Mouse (Mus musculus) G1E (cell line): ENCODE measurements around the gene Smpd3. TPM values are rescaled to one million over a fixed set of nuclear protein-coding genes. Genes with fewer than 3 reads are reported as not detected.

Source experiments
- ATAC-seq: 2 replicates; pipeline ENCODE4 v1.8.0; 2016; ENCODE audit warnings: mild to moderate bottlenecking; ENCODE audit not compliant: insufficient number of reproducible peaks, poor library complexity, low FRiP score, severe bottlenecking; ENCODE audit errors: extremely low read depth
- DNase-seq: peaks from one replicate; pipeline ENCODE4 v3.0.0; 2012; ENCODE audit warnings: low spot score
- H3K27me3 ChIP-seq: 2 replicates; pipeline ENCODE4 v1.6.1; 2012; ENCODE audit warnings: mild to moderate bottlenecking, low read length, inconsistent platforms; ENCODE audit not compliant: insufficient read depth
- H3K36me3 ChIP-seq: replicated peaks from 2 replicates; pipeline ENCODE3; 2012; ENCODE audit warnings: mild to moderate bottlenecking, inconsistent platforms
- H3K4me1 ChIP-seq: 2 replicates; pipeline ENCODE4 v1.6.1; 2012; ENCODE audit warnings: low read depth, low read length, inconsistent platforms, mixed read lengths; ENCODE audit not compliant: insufficient read depth
- H3K4me3 ChIP-seq: 2 replicates; pipeline ENCODE4 v1.5.1; 2012; ENCODE audit warnings: low read depth, mild to moderate bottlenecking, inconsistent platforms, low read length, moderate library complexity, mixed read lengths
- H3K9me3 ChIP-seq: replicated peaks from 2 replicates; pipeline ENCODE4 v1.6.1; 2012; ENCODE audit warnings: inconsistent platforms
- CTCF ChIP-seq: IDR thresholded peaks from 2 replicates; pipeline ENCODE4 v1.5.1; 2012; ENCODE audit warnings: low read depth, low read length, inconsistent platforms, mixed read lengths
- GATA1 ChIP-seq: IDR thresholded peaks from 2 replicates; pipeline ENCODE4 v1.6.1; 2012; ENCODE audit warnings: borderline replicate concordance, low read length, inconsistent platforms, mixed read lengths
- GATA2 ChIP-seq: IDR thresholded peaks from 2 replicates; pipeline ENCODE4 v1.6.1; 2012; ENCODE audit warnings: low read depth, low read length, inconsistent platforms, borderline replicate concordance
- POLR2AphosphoS5 ChIP-seq: IDR thresholded peaks from 2 replicates; pipeline ENCODE4 v1.6.1; 2012; ENCODE audit warnings: low read depth, low read length, inconsistent platforms; ENCODE audit not compliant: insufficient replicate concordance
- TAL1 ChIP-seq: conservative IDR thresholded peaks from 2 replicates; pipeline ENCODE4 v1.6.1; 2012; ENCODE audit warnings: low read depth, low read length, inconsistent platforms, mixed read lengths
- polyA plus RNA-seq: library from polyadenylated mRNA; stranded (reverse); fragments of >175 nt; gene quantifications from 2 replicates; pipeline ENCODE4 v1.2.3, GENCODE M21; 2012
- total RNA-seq, 2 experiments: library from RNA; stranded (forward) in 1 of 2; stranded (reverse) in 1 of 2; fragments of 200-1000 nt in 1 of 2; fragments of >200 nt in 1 of 2; fragmentation: Nextera tagmentation in 1 of 2; gene quantifications; 2 replicates each; pipeline ENCODE4 v1.2.3; 2014 to 2017

The Smpd3 gene
- total and polyA plus RNA-seq, 3 experiments, result not detected

- H3K36me3 ChIP-seq, result no peaks in the 10 kb centered on the region
- no peak overlapping the region for H3K4me3 ChIP-seq
- no peaks in the 10 kb centered on the region for H3K9me3 ChIP-seq
- no peak for TF ChIP-seq CTCF
- ATAC-seq, result no peak
- DNase-seq, result no peak
- peaks cover 61% of the 10 kb centered on the region for H3K27me3 ChIP-seq
- H3K4me1 ChIP-seq, result peaks cover 5% of the 10 kb centered on the region; the same call in 1 of the 2 replicates
Observed at GRCm38 (mm10) chr8:106270804-106271203, 67.0 kb downstream of the Smpd3 start.

DNA sequence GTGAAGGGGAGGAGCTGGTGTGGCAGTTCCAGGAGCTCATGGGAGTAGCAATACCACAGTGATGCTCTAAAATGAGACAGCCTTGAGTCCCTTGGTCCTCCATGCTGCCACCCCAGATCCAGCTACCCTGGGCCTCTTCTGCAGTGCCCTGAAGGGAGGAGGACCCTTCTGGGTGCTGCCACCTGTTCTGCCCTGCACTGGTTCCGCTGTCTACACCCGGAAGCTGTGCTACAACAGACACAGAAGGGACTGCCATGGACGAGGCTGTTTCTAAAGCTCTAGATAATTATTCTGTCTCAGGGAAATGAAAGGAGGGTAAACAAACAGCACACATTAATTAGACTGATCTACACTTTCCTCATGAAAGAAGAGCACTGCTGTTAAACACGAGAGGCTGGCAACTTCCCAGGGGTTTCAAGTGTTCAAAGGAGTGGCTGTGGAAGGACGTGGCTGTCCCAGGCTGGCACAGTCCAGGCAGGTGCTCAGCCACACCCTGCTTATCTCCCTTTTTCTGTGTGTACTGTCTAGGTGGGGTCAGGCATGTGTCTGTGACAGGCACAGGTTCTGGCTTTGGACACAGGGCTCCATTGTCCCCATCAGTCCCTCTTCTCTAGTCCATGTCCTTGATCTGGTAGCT is 69.0 kb downstream of the Smpd3 start:
- ATAC-seq (no peak), DNase-seq (no peak)
- Histone ChIP-seq H3K4me1 (peaks cover 5% of the 10 kb centered on the region; the same call in 1 of the 2 replicates), H3K9me3 (no peaks in the 10 kb centered on the region), H3K27me3 (peaks cover 74% of the 10 kb centered on the region), H3K36me3 (no peaks in the 10 kb centered on the region), H3K4me3 (no peak overlapping the region)
- TF ChIP-seq TAL1, result no peak
- TF ChIP-seq GATA2, result no peak
- TF ChIP-seq GATA1, result no peak
- no peak for TF ChIP-seq CTCF
- TF ChIP-seq POLR2AphosphoS5, result no peak

DNA sequence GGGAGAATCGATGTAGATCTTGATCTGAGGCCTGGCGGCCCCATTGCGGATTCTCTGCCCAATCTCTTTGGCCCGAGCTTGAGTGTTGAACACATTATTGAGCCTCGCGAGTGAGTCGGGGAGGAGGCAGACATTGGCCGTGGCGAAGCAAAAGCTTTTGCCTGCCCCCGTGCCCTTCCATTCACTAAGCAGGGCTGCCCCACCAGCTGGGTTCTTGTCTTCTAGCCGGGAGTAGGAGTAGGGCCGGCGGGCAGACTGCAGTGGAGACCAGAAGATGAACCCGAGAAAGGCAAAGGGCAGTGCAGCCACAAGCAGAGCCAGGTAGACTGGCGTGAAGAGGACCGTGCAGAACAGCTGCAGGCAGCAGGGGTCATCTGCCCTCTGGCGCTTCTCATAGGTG is 72.4 kb downstream of the Smpd3 start:
- Histone ChIP-seq H3K36me3 (peaks cover 12% of the 10 kb centered on the region), H3K4me3 (no peak overlapping the region), H3K9me3 (no peaks in the 10 kb centered on the region), H3K4me1 (peaks cover 10% of the 10 kb centered on the region; the same call in 1 of the 2 replicates), H3K27me3 (peaks cover 52% of the 10 kb centered on the region)
- DNase-seq, result no peak
- ATAC-seq, result no peak
- TF ChIP-seq GATA1 (no peak), CTCF (no peak), TAL1 (no peak), GATA2 (no peak)

DNA sequence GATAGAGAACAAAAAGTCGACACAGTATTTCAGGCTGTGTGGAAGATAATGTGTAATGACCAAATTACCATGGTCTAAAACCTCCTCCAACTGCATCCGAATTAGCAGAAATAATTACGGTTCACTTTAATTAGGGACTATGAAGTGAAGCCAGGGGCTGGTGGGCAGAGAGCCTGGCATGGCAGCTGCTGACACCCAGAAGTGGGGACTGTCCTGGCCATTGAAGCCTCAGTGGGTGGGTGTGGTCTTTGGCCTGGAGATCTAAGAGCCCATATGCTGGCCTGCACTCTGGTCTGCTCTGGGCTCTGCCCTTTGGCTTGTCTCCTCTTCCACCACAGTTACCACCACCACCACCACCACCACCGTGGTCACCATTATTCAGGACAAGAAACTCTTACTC is 73.9 kb downstream of the Smpd3 start:
- H3K27me3 ChIP-seq, result peaks cover 38% of the 10 kb centered on the region
- ATAC-seq (no peak), DNase-seq (no peak)
- H3K4me3 ChIP-seq, result no peak overlapping the region
- peaks cover 8% of the 10 kb centered on the region; the same call in 1 of the 2 replicates for H3K4me1 ChIP-seq
- H3K36me3 ChIP-seq, result peaks cover 26% of the 10 kb centered on the region
- TF ChIP-seq TAL1 (no peak), GATA2 (no peak), POLR2AphosphoS5 (no peak), CTCF (no peak), GATA1 (no peak)
- no peaks in the 10 kb centered on the region for H3K9me3 ChIP-seq

DNA sequence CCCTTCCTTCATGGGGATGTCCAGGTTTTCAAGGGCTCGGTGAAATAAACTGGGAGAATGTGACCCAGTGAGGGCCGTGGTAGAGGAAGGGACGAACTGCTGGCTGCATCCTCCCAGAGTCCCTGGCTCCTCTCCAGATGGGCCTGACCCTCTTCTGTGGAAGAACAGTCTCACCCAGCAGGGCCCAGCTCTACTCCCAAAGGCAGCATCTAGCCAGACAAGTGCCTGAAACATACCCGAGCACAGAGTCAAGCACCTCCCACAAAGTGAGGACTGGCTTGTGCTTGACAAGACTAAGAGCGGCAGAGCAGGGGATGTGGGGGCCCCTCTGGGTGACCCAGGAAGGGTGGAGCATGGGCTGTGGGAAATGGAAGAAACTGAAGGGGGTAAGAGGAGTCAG is 75.4 kb downstream of the Smpd3 start:
- ATAC-seq (no peak), DNase-seq (no peak)
- Histone ChIP-seq H3K9me3 (no peaks in the 10 kb centered on the region), H3K36me3 (peaks cover 38% of the 10 kb centered on the region), H3K4me1 (peaks cover 6% of the 10 kb centered on the region; the same call in 1 of the 2 replicates), H3K4me3 (no peak overlapping the region), H3K27me3 (peaks cover 25% of the 10 kb centered on the region)
- no peak for TF ChIP-seq CTCF
- no peak for TF ChIP-seq GATA2

GRCm38 (mm10) chr8:106260894-106261293 is 76.9 kb downstream of the Smpd3 start:
- Histone ChIP-seq H3K9me3 (no peaks in the 10 kb centered on the region), H3K4me1 (peaks cover 6% of the 10 kb centered on the region; the same call in 1 of the 2 replicates), H3K27me3 (peaks cover 17% of the 10 kb centered on the region; the same call in 1 of the 2 replicates), H3K4me3 (no peak overlapping the region), H3K36me3 (peaks cover 50% of the 10 kb centered on the region)
- DNase-seq (no peak), ATAC-seq (no peak)
- TF ChIP-seq TAL1 (no peak), GATA1 (no peak), POLR2AphosphoS5 (no peak), CTCF (no peak), GATA2 (no peak)
